Mouse (Mus musculus): Measurements from ENCODE around the gene Bspry.

The Bspry gene

DNA sequence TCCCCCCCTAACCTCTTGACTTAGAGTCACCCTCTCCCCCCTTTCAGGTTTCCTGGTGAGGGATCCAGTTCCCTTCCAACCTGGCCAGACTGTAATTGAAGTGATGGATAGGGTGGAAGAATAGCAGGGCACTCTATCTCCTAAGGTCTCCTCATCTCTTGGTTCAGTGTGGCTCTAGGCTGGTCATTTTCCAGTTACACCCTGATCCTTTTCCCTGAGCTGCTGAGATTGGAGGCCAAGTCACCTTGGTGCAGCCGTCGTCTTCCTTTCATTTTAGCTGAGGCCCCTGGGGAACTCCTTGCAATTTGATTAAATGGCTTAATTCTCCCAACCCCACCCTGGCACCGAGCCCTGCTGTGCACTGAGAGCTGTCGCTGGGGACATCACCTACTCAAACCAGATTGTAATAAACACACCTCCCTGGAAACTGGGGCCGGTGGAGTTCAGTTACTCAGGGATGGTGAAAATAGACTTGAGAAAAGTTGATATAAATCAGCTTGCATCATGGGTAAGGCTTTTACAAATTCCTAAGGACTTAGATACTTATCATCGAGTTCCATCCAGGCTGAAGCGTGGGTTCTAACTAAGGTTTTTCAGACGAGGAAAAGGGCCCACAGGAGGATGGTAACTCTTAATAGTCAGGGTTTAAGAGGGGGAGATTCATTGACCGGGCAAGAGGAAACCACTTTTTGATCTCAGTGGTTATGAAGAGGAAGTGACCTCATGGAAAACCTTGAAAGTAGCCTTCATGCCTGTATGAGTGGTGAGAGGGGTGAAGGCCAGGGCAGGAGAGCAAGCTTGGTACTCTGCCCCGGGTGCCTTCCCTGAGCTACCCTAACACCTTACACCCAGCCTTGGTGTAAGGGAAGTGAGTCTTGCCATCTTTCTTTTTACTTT is 1.1 kb downstream of the Bspry start:
- DNase-seq (ENCODE audit: extremely low spot score, low read depth, low spot score), result no peak

DNA sequence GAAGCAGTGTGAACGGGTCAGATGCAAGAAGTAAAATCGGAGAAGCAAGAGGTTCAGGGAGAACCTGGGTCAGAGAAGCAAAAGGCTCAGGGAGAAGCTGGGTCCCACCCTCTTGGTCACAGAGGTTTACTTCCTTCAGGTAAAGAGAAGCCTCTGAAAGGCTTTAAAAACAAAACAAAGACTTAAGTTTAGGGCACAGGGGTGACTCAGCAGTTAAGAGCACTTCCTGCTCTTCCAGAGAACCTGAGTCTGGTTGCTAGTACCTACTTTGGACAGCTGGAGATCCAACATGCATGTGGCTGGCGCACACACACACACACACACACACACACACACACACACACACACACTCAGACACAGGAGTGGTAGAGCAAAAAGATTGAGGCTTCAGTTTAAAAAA is 5.1 kb downstream of the Bspry start:
- no peak for DNase-seq (ENCODE audit: extremely low spot score, low read depth, low spot score)

DNA sequence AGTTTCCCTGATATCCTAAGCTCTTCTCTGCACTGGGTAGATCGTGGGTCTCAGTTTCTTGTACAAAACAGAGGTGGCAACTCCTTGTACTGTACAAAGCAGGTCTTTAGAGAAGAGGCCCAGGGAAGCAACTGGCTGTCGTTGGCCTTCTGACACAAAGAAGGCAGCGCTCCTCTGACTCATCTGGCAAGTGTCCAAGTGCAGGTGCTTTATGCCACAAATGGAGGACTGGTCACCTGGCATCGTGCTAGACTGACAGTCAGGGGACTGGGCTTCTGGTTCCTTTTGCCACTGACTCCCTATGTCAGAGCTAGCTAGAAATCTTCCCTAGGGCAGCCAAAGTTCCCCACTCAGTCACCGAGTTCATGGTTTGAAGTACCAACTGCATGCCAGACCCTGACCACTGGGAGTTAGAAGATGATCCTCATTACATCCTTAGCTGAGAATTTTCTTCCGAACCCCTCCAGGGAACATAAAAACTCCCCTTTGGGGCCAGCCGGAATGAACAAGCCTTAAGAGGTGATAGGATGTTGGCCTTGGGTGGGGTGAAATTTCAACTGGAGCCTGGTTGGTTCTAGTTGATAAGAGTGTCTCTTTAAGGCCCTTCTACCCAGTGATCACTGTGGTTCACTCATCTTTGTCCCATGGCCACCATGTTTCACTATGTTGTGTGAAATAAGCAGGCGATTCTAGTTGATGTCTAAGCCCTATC is 5.8 kb downstream of the Bspry start:
- DNase-seq (ENCODE audit: extremely low spot score, low read depth, low spot score), result no peak

- DNase-seq (ENCODE audit: extremely low spot score, low read depth, low spot score), result no peak
These were observed 6.4 kb downstream of the Bspry start for GRCm38 (mm10) chr4:62486162-62486696.

DNA sequence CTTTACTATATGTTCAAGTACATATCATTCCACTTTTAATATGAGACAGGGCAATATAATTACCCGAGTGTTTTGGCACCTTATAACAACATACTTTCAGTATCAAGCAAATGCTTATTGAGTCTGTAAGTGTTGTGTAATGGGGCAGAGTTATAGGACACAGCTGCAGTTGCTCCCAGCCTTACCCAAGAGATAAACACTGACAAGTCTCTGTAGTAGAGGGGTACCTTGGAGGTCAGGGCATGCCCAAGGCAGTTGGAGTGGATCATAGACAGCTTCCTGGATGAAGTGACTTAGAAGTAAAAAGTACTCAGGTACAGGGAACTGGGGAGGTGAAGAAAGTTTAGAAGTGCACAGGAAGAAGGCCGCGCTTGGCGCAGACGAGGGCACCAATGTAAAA is 7.3 kb downstream of the Bspry start:
- DNase-seq (ENCODE audit: extremely low spot score, low read depth, low spot score), result no peak

DNA sequence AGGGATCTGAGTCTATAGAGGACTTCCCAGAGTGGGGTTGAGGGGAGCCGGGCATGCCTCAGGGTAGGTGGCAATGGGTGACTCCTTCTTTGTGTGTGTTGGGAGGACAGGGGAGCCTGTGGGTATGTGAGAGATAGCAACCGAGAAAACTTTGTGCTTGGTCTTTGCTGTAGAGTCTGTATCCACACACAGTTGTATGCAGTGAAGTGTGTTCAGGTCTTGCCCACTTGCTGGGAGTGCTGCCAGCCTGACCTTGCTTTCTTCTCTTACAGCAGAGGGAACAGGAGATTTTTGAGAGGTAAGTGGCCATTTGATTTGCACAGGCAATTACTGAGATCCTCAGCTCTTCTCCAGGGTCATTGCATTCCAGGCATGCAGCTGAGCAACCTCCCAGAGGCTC is 8.1 kb downstream of the Bspry start:
- DNase-seq (ENCODE audit: extremely low spot score, low read depth, low spot score), result no peak

DNA sequence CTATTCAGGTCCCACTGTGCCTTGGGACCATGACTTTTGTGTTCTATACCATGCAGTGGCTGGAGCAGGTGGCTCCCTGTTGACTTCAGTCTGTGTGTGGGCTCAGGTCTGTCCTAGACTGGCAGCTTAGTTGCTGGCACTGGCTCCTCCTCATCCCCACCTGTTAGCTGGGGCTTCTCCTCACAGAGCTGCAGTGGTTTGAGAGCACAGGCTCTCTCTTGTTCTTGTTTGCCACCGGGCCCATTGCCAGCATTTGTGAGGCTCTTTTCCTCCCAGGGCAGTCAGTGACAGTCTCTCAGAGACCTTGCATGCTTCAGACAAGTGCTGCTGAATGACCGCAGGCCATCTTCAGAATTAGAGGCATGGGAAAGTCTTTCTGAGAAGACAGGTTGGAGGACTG is 12.8 kb downstream of the Bspry start:
- no peak for DNase-seq (ENCODE audit: extremely low spot score, low read depth, low spot score)

DNA sequence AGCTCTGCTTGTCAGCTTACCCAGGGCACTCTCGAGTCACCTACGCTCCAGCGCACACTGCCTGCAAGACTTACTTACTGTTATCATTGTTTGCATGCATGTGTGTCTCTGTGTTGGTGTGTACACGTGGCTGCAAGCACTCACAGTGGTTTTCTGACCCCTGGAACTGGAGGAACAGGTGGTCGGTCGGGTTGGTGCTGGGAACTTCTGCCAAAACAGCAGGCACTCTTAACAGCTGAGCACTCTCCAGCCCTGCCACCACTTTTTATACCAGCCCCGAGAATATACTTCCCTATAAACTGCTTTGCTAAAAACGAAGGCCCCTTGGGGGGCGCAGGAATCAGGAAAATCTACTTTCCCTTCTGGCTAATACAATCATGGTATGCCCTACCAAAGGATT is 14.4 kb downstream of the Bspry start:
- DNase-seq (ENCODE audit: extremely low spot score, low read depth, low spot score), result no peak

DNA sequence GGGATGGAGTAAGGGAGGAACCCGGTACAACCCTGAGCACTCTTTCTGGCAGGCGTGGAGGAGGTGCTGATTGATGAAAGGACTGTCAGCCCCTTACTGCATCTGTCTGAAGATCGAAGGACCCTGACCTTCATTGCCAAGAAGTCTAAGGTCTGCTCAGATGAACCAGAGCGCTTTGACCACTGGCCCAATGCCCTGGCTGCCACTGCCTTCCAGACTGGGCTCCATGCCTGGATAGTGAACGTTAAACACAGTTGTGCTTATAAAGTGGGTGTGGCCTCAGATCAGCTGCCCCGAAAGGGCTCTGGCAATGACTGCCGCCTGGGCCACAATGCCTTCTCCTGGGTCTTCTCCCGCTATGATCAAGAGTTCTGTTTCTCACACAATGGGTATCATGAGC is 16.1 kb downstream of the Bspry start:
- DNase-seq (ENCODE audit: extremely low spot score, low read depth, low spot score), result no peak

GRCm38 (mm10) chr4:62496815-62497214 is 17.0 kb downstream of the Bspry start:
- no peak for DNase-seq (ENCODE audit: extremely low spot score, low read depth, low spot score)

GRCm38 (mm10) chr4:62500799-62501198 is 20.9 kb downstream of the Bspry start:
- DNase-seq (ENCODE audit: extremely low spot score, low read depth, low spot score), result no peak

DNA sequence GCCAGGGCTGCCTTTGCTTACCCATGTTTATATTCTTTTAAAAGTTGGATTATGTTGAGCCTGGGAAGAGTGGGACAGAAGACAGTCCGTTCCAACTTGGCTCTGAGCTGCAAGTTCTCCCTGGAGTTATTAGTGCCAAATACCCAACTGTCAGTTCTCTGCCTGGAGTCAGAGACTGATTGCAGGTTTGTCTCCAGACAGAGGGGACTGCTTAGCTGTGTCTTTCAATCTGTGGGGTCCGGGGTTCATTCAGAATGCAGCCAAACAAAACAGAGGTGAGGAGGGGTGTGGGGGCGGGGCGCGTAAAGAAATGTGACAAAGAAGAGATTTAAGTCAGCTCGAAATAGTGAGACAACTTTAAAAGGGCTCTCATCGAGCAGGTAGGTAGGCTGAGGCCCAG is 21.7 kb downstream of the Bspry start:
- no peak for DNase-seq (ENCODE audit: extremely low spot score, low read depth, low spot score)

GRCm38 (mm10) chr4:62501964-62502732 is 22.3 kb downstream of the Bspry start:
- no peak for DNase-seq (ENCODE audit: extremely low spot score, low read depth, low spot score)

- no peak for DNase-seq (ENCODE audit: extremely low spot score, low read depth, low spot score)
These were observed 23.1 kb downstream of the Bspry start for GRCm38 (mm10) chr4:62502969-62503368.

GRCm38 (mm10) chr4:62503374-62503970 is 23.6 kb downstream of the Bspry start, which contains the start of gene Hdhd3:
Gene Hdhd3, minus strand, starts transcription at chr4:62503467.
- DNase-seq (ENCODE audit: extremely low spot score, low read depth, low spot score), result no peak

DNA sequence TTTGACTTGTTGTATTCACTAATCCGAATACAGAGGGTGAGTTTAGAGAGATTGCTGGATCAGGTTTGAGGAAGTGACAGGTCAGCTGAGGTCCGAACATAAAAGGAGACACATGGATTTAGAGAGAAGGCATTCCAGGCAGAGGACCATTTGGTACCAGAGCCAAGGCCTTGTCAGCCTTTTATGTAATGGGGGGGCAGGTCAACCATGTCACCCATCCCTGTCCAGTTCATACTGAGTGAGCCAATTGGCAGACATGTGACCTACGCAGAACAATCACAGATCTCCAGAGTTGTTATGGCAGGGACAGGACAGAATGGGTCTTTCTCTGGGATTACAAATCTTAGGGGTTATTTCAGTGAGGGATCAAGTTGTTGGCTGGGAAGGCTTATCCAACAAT is 26.1 kb downstream of the Bspry start:
- no peak for DNase-seq (ENCODE audit: extremely low spot score, low read depth, low spot score)

DNA sequence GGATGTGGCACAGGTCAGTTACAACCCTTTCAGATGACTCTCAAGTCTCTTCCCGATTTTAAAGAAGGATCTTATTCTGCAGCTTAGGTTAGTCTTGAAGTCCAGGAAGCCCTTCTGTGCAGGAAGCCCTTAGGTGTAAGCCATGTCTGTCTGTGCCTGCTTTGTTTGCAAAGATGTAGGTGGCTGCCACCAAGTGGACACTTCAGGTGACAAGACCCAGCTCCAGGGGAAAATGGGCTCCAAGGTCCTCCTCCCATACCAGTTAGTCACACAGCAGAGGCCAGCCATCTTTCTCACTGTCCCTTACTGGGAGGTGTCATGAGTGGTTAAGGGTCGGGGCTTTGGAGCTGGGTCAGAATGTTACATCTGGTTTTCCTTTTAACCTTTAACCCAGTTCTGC is 26.9 kb downstream of the Bspry start:
- no peak for DNase-seq (ENCODE audit: extremely low spot score, low read depth, low spot score)

- no peak for DNase-seq (ENCODE audit: extremely low spot score, low read depth, low spot score)
These were observed 29.0 kb downstream of the Bspry start for GRCm38 (mm10) chr4:62508839-62509238.

DNA sequence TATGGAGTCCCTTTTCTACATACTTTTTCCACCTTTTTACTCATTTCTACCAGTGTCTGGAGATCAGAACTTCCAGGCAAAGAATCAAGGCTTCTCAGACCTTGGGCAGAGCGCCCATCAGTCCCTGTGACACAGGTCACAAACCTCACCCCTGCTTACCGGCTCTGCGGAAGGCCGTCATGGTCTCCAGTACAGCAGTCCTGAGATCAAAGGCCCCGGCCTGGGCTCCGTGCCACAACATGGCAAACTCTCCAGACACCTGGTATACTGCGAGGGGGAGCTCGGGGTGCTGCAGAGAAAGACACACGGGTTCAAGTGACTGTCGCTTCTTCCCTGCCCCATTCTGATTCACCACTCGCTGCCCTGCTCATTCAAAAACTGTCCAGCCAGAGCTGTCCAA is 30.1 kb downstream of the Bspry start:
- DNase-seq (ENCODE audit: extremely low spot score, low read depth, low spot score), result no peak

DNA sequence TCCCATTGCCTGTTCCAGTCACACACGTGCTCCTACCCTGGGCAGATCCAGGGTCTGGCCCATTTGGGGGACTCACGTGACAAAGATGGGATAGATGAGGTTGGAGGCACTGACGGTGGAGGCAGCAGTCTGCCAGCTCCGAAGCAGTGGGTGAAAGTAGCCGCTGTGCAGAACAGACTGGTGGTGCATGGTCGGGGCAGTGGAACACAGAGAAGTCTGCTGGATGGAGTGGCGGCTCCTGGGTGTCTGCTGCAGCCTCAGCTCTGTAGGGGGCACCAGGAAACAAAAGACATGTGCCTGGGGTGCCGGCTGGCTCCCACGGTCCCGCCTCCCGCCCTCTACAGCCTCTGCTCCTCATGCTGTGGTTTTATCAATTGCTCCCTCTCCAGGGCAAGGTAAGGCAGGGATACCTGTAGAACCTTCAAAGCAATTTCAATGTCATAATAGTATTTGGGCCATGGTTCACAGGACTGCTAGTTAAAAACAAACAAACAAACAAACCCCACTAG is 34.2 kb downstream of the Bspry start:
- no peak for DNase-seq (ENCODE audit: extremely low spot score, low read depth, low spot score)

DNA sequence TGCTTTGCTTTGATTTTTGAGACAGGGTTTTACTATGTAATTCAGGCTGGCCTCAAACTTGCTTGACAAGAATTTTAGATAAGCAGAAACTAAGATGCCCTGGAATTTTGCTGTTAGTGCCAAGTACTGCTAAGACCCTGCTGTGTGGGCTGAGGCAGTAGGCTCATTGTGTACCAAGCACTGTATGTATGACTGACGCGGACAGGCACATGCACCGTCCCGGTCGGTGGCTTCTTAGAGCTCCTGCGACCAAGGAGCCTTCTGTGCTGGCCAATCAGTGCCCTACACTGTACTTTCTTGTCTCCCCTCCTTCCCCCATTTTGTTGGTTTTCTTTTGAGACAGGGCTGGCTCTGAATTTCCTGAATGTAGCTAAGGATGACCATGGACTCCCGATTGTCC is 35.1 kb downstream of the Bspry start:
- no peak for DNase-seq (ENCODE audit: extremely low spot score, low read depth, low spot score)

All from hindlimb bud, embryonic 11.5 days (tissue).